ENCODE assay signal across 34 mouse cellular contexts in the genomic region with DNA sequence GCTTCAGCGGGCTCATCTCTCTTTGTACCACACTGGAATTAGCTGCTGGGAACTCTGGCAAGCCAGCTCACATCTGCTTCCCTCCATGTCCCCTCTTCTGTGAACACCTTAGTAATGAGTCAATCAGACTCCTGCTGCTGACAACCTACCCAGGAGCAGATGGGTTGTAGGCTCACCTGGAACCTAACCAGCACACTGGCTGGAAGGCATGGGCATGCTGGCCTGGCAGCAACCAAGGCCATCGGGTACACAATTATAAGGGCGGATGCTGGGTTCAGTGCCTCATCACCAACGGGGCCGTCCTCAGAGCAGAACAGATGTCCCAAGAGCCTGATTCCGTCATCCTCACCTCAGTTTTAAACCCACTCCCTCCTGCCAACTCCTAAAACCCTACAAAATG. TPM values are rescaled to one million over a fixed set of nuclear protein-coding genes. Genes with fewer than 3 reads are reported as not detected.
DNase-seq lines count a peak whose midpoint lies in the region; ATAC-seq and TF ChIP-seq lines count a peak whose summit lies in the region.
"Had no signal": no experiment of that assay in that cellular context is flagged by ENCODE, and none has a peak within 500 bp of the region (broad histone marks: within the 10 kb centered on the region; RNA-seq: fewer than 3 reads in every experiment).

No protein-coding gene starts in this region.

- peak overlapping the region; percentile 26; the same call in 1 of the 2 replicates for H3K9ac ChIP-seq in lung, embryonic 14.5 days
- H3K9ac ChIP-seq: heart, embryonic 13.5 days; liver, embryonic 14.5 days; lung, embryonic 15.5 days had no signal

- H3K27me3 ChIP-seq in lung, embryonic 14.5 days (ENCODE audit: insufficient read depth, low read length) = no peaks in the 10 kb centered on the region
- H3K27me3 ChIP-seq: CH12.LX; heart, embryonic 13.5 days; lung, embryonic 15.5 days had no signal

- H3K9me3 ChIP-seq in lung, embryonic 14.5 days (ENCODE audit: low read depth, low read length) = no peaks in the 10 kb centered on the region
- H3K9me3 ChIP-seq: heart, embryonic 13.5 days; lung, embryonic 15.5 days had no signal

- H3K4me2 ChIP-seq in lung, embryonic 14.5 days = no peak overlapping the region
- H3K4me2 ChIP-seq: heart, embryonic 13.5 days; lung, embryonic 15.5 days; midbrain, embryonic 11.5 days had no signal

- no peak for TF ChIP-seq CTCF in lung, embryonic 14.5 days (IDR thresholded peaks at IDR 0.05; ENCODE audit: low read depth)

- no peak for DNase-seq in cerebellum, postnatal 4 days (ENCODE audit: low spot score in 2 of 2)
- DNase-seq in lung, embryonic 14.5 days = no peak
- no peak for DNase-seq in lung, adult 18-20 months
- peak; percentile 71 to 77 for DNase-seq in cerebellum, postnatal 10 days
- DNase-seq in left cerebral cortex, adult 18-20 months (ENCODE audit: low spot score in 2 of 2) = no peak
- DNase-seq in right cerebral cortex, postnatal 25 days = no peak
- DNase-seq: adrenal gland, adult 2 months; adrenal gland, postnatal 36 days; embryo, embryonic 11 days; gastrocnemius, postnatal 10 days; heart, postnatal 10 days; kidney, adult 9 months; kidney, postnatal 10 days; liver; right cerebral cortex, adult 18-20 months; thymus, postnatal 14 days had no signal

- no peak overlapping the region for H3K27ac ChIP-seq in lung, embryonic 14.5 days (ENCODE audit: low read depth)
- H3K27ac ChIP-seq: heart, embryonic 13.5 days; hindbrain, embryonic 10.5 days; liver, embryonic 14.5 days; lung, embryonic 15.5 days had no signal

- peaks cover 80% of the 10 kb centered on the region for H3K36me3 ChIP-seq in lung, embryonic 14.5 days (ENCODE audit: insufficient read depth)

- peak; percentile 72; the same call in 1 of the 2 replicates for ATAC-seq in cerebellum, adult (ENCODE audit: insufficient number of reproducible peaks, low FRiP score, low TSS enrichment)
- no peak for ATAC-seq in lung, embryonic 14.5 days (ENCODE audit: insufficient read depth)
- ATAC-seq in megakaryocyte progenitor cell, adult 5-6 weeks (replicated peaks; ENCODE audit: poor library complexity) = no peak
- ATAC-seq: activated CD4-positive, CD25-positive, alpha-beta regulatory T cell, adult 4 months; forebrain, embryonic 16.5 days; hindbrain, embryonic 16.5 days; intestine, postnatal 0 days; midbrain, embryonic 16.5 days had no signal

- WGBS in lung, embryonic 14.5 days = 88% methylated on average over 6 of the region's 6 CpGs

- no peaks in the 10 kb centered on the region for H3K4me1 ChIP-seq in lung, embryonic 14.5 days (ENCODE audit: insufficient read depth)
- H3K4me1 ChIP-seq: heart, embryonic 13.5 days; lung, embryonic 15.5 days had no signal

- H3K4me3 ChIP-seq in lung, embryonic 14.5 days (ENCODE audit: low read depth, low read length) = no peak overlapping the region
- H3K4me3 ChIP-seq: erythroblast, embryonic 14.5 days; heart, embryonic 13.5 days; hindbrain, embryonic 10.5 days; lung, embryonic 15.5 days had no signal

RNA-seq across cellular contexts. Expression of a gene that starts 8.4 kb away (rescaled TPM):
- 63.7 and 68.4 TPM in 2 replicates for polyA plus RNA-seq in lung, embryonic 14.5 days (2014; fragmentation: Nextera tagmentation; extraction: Ambion mirVana)
- total RNA-seq in megakaryocyte progenitor cell, adult 5-6 weeks (2015) = 29.1 and 44.3 TPM in 2 replicates
- 21.7 and 22.1 TPM in 2 replicates for total RNA-seq in megakaryocyte progenitor cell, adult 5-6 weeks (2017)
- 100 to 1,000 TPM in 1 of 2 experiments, 10 to 100 TPM in 1; 91.1 to 103 TPM for total RNA-seq in left cerebral cortex, adult 18-20 months (2021)

RNA-seq across cellular contexts. Expression of a gene that starts 17.9 kb away (rescaled TPM):
- 0.11 TPM in 1 of 2 replicates, not detected in the other for polyA plus RNA-seq in lung, embryonic 14.5 days (2014; fragmentation: Nextera tagmentation; extraction: Ambion mirVana)
- total RNA-seq in megakaryocyte progenitor cell, adult 5-6 weeks (2015) = not detected in 2 replicates
- not detected in 2 replicates for total RNA-seq in megakaryocyte progenitor cell, adult 5-6 weeks (2017)
- not detected for total RNA-seq in left cerebral cortex, adult 18-20 months (2021)
- total RNA-seq: adrenal gland, postnatal 36 days; heart, adult 8-10 months; heart, postnatal 10 days; neutrophil, adult 5-6 weeks had no signal
- polyA plus RNA-seq: activated CD4-positive, CD25-positive, alpha-beta regulatory T cell, adult 4 months; erythroblast, embryonic 14.5 days; forebrain, embryonic 11.5 days; heart, embryonic 13.5 days had no signal

RNA-seq across cellular contexts. Expression of a gene that starts 24.6 kb away (rescaled TPM):
- polyA plus RNA-seq in lung, embryonic 14.5 days (2014; fragmentation: Nextera tagmentation; extraction: Ambion mirVana) = 85.7 and 89.8 TPM in 2 replicates
- total RNA-seq in megakaryocyte progenitor cell, adult 5-6 weeks (2015) = 59.1 and 65.6 TPM in 2 replicates
- total RNA-seq in megakaryocyte progenitor cell, adult 5-6 weeks (2017) = 63.1 and 67.3 TPM in 2 replicates
- total RNA-seq in left cerebral cortex, adult 18-20 months (2021) = 10 to 100 TPM; 76.5 to 78.4 TPM

RNA-seq across cellular contexts. Expression of a gene that starts 36.6 kb away (rescaled TPM):
- polyA plus RNA-seq in lung, embryonic 14.5 days (2014; fragmentation: Nextera tagmentation; extraction: Ambion mirVana) = 1.3 and 2.1 TPM in 2 replicates
- not detected in 2 replicates for total RNA-seq in megakaryocyte progenitor cell, adult 5-6 weeks (2015)
- total RNA-seq in megakaryocyte progenitor cell, adult 5-6 weeks (2017) = not detected in 2 replicates
- 1 to 10 TPM; 3.8 to 3.9 TPM for total RNA-seq in left cerebral cortex, adult 18-20 months (2021)
- total RNA-seq: heart, postnatal 10 days; megakaryocyte, adult 5-6 weeks; neutrophil, adult 5-6 weeks had no signal
- polyA plus RNA-seq: activated CD4-positive, CD25-positive, alpha-beta regulatory T cell, adult 4 months had no signal

Comparison
In these comparisons a context has a peak if more than half of its experiments do, and no peak if none do; other contexts are left out.
1. DNase-seq: peak in cerebellum, postnatal 10 days (2 of 2); none in cerebellum, postnatal 4 days (0 of 2), lung, embryonic 14.5 days (single experiment), lung, adult 18-20 months (0 of 2), left cerebral cortex, adult 18-20 months (0 of 2) and right cerebral cortex, postnatal 25 days (single experiment).